Mouse (Mus musculus) layer of hippocampus, postnatal 36 days (tissue): ENCODE results near the gene Cyp2j6. TPM values are rescaled to one million over a fixed set of nuclear protein-coding genes. Genes with fewer than 3 reads are reported as not detected.
"Not testable (repeated sequence)": the region's sequence is repeated elsewhere in the genome, so short reads cannot be mapped to it uniquely, and the experiment has no call there.

Source experiments
- DNase-seq, 2 experiments: peaks; one replicate each; pipeline ENCODE4 v3.0.0; 2022
- total RNA-seq, 2 experiments: library from RNA; stranded (reverse); gene quantifications; 2 replicates each; pipeline ENCODE4 v1.2.3; 2021

The Cyp2j6 gene
- 10 to 100 TPM; 13.5 to 14.0 TPM for total RNA-seq

DNA sequence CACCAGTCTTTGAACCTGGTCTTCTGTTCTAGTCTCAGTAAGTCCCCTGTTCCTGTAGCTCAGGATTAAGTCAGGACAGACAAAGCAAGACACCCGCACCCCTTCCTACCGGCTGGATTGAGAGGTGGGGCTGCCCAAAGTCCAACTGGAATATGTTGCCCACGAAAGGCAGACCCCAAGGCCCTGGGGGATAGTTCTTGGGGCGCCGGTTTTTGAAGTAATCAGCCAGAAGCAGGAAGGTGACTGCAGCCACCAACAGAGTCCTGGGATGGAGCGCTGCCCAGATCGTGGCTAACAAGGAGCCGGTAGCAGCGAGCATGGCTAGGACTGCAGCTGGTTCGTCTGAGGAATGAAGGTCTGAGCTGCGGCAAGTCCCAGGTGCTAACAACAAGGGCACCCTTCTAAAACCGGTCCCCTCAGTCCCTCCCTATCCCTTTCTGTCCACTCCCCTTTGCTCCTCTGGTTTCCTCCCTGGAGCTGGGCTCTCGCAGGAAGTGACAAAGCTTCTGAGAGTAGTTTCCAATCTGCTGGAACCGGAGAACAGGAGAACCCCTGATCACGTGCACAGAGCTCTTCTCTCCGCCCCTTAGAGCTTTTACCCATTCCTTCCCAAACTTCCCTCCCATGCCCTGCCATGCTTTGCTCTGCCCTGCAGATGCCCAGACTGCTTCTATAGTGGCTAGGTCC, at the start of gene Cyp2j6:
Gene Cyp2j6 (minus strand): TSS at position 529 of the 687 bp plus-strand sequence.
- peak; percentile 35 to 40 for DNase-seq

DNA sequence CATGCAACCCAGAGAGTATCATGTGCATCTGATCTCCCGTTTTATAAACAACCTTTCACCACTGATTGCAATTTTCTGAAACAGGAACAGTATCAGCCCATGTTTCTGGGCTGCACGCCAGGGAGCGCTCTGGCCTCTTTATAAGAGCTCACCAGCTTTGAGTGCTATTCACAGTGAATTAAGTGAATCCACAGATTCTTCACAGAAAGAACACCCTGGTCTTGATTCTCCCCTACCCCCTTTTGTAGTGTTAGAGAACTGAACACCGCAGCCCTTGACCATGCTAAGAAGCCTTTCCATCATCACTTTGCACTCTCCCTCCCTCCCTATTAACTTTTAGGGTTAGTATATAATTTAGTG, 38.3 kb upstream of the Cyp2j6 start:
- peak in 1 of 2 experiments; percentile 71 for DNase-seq

DNA sequence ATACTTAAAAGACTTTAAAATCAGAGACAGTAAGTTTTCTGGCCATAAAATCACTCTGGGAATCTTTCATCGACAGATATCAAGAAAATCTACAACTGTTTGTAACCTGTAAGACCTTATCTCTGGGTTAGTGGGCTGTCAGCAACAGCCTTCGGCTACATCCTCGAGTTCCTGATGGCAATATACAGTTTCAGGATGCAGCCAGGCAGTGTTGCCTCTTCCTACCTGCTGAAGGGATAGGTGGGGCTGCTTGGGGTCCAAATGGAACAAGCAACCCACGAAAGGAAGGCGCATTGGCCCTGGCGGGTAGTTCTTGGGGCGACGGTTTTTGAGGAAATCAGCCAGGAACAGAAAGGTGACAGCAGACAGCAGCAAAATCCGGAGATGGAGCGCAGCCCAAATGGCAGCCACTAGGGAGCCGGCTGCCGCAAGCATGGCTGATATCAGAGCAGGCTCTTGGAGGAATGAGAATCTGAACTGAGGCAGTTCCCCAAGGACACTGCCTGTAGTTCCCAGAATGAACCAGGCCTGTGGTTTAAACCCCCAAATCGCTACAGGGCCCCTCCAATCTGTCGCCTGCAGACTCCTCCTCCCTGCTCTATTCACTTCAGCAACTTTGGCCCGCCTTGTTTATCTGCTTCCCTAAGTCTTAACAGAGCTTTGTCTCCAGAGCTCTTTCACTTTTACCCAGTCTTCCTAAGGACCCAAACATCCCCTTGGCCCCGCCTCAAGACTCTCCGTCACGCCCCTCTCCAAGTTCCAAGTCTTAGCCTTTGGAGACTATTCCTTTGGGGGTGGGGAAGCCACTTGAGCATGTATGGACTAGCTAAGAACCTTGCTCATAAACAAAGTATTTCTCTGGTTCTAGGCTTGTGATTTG, 37.7 kb upstream of the Cyp2j6 start, which contains the start of gene Cyp2j9:
Gene Cyp2j9 (minus strand): TSS at position 668 of the 880 bp plus-strand sequence.
- DNase-seq: peak; percentile 50 to 71

DNA sequence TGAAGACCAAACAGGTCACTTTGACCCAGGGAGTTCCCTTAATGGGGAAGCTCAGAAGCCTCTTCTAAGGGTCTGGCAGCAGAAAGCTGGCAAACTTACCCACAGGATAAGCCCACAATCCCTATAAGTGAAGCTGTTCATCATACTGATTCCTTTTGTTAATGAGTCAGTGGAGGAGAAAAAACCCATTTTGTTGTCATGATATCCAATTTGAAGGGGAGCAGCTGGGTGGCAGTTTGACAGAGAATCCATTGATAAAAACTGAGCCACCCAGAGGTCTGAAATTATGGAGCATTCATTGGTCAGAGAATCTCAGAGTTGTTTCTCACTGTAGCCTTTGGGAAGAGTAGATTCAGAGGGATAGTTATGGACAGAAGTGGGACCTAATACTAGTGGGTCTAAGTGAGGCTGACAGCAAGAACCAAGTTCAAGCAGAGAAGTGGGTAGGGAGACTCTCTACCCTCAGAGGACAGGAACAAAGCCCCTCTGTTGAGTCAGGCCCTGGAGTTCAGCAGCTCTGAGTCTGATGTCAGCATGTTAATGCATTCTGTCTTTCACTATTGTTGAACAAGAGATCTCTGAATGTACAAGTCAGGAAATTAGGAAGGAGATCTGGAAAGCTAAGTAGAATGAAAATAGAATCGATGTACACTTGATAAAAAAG, 28.1 kb upstream of the Cyp2j6 start:
- peak in 1 of 2 experiments; percentile 12 for DNase-seq

DNA sequence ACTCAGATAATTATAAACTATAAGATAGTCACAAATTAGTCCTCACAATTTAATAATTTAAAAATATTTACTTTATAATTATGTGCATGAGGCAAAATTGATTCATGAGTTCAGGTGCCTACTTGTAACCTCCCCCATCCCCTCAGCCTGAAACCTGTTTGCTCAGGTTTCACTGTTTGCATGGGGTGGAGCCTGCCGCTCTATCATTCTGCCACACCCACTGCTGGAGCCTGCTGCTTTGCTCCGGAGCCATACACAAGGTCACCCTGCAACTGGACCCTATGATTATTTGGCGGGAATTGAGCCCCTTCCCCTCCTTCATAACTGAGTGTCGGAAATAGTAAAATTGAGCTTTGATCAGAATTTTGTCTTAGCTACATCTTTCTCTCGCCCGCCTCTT, 26.9 kb upstream of the Cyp2j6 start:
- DNase-seq: not testable (repeated sequence)

DNA sequence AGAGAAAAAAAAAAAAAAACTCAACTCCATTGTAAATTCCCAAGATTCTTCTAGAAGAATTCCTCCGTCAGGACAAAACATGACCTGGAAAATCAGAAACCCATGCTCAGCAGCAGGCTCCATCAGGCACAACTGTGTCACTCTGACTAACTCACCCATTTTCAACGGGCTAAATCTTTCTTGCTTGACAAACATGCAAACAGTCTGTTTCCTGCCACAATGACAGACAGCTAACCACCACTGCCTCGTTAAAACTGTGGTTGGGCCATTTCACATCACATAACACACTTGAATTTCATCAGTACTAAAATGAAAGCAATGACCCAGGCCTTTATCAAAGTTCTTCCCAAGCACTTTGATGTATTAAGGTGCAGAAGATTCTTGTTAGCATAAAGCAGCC, 16.0 kb upstream of the Cyp2j6 start:
- no peak for DNase-seq

DNA sequence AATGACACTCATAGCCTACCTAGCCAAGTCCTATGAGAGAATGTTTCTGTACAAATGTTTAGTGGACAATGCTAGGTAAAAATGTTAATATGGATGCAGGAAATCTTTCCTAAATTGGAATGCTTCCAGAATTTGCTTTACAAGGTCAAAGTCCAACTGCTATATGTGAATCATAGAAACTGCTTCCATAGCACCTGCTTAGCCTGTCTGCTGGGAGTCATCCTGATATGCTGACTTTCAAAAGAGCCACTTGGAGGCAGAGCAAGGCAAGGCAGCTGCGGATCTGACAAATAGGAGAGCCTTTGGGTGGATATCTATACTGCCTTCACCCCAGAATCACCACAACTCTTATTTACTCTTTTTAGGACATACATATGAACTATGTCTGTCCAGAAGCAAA, 14.5 kb upstream of the Cyp2j6 start:
- no peak for DNase-seq

DNA sequence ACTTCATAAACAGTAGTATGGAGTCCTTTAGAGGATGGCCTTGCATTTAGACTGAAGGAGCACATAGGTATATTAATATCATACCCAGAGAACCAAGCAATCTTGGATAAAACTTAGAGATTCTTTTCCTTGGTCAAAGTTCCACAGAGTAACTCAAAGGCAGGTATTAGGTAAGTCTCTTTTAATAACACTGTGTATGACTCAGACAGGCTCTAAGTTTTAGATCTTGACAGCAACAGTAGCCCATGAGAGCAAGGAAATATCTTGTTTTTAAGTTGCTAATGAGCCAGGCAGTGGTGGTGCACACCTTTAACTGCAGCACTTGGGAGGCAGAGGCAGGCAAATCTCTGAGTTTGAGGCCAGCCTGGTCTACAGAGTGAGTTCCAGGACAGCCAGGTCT, 12.3 kb upstream of the Cyp2j6 start:
- DNase-seq: no peak

DNA sequence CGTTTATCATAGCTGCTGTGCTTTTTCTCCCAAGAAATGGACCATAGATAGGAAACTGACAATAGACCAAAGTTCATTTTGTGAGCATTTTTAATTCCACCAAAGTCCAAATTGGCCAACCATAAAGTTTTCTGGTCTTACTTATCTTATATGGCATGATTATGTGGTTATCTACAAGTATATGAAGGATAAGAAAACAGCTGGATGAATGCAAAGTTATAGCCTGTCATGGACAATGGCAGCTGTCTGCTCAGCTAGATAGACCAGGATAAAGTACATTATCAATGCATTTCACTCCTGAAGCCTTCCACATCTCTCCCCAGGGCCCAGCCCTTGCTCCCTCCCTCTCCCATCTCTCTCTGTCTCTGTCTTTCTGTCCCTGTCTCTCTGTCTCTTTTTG, 7.0 kb upstream of the Cyp2j6 start:
- no peak for DNase-seq

DNA sequence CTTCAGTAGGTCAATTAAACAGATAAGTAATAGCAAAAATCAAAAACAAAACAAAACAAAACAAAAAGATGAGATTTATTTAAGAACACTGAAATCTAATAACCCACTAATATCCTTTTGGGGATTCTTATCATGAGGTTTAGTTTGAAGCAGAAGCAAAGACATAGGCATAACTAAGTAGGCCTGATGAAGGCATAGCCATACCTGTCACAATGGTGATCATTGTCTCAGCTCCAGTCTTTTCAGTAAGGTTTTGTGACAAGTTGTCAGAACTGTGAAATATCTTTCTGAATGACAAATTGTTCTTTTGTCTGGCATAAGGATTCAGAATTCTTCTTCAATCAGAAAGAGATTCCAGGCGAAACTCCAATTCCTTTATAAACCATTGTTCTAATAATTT, 6.3 kb upstream of the Cyp2j6 start:
- DNase-seq: no peak

DNA sequence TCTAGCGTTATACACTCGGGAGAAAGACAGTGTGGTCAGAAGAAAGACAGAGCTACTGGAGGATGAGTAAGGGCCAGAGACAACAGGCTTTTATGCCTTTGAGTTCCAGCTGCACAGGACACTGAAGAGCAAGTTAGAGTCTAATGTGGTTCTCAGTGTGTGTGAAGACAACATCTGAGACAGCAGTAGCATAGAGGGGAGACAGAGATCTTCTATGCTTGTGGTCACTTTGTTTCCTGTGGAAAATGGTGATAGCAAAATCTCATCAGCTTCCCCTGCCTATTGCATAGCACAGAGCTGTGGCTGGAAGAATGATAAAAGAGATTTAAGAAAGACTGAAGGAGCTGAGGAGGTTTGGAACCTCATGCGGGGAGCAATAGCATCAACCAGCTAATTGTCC, 1.8 kb downstream of the Cyp2j6 start:
- DNase-seq: no peak

DNA sequence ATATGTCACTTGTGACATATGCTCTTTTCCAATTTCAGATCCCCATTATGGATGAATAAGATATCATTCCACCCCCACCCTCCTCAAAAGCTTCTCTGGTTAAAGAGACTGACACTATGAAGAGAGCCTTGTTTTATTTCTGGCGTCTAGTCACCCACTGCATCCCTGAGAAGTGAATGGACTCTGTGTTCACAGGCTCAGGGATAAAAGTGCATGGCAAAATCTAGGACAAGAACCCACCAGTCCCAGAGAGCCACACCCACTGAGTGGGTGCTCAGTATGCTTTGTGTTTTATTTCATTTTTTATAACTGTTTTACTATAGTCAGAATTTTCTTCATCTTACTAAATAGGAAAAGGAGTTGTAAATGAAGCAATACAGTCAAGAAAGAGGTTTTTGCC, 7.5 kb downstream of the Cyp2j6 start:
- no peak for DNase-seq

DNA sequence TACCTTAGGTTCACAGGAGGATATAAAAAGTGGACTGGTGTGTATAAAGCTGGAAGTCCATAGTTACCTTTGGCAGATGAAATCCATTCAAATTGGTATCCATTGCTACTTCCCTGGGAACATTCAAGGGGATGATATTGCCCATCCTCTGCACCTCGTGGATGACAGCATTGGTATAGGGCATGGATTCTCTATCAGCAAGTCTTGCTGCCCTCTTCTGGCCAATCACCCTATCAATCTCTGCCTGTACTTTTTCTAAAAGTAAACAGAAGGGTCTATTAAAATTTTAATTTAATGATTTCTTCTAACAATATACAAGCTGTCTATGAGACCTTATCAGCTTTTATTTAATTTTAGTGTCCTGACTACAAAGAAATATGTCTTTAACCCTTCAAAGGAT, 27.7 kb downstream of the Cyp2j6 start:
- no peak for DNase-seq

DNA sequence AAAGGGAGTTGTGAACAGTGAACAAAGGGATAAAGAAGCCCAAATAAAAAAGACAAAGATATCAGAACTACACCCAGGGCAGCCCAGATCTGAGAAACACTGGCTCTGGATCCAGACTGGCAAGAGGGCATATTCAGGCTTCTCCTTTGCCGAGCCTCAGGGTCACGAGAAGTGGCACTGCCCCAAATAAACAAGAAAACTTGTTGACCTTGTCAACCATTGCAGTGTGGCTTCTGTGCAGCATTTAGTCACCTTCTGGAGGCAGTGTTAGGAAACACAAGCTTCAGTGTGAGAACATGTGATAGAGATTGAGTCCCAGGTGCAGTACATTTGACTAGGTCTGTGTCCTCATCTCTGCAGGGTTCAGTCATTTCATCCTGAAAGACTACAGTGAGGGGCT, 31.2 kb downstream of the Cyp2j6 start:
- DNase-seq: no peak

DNA sequence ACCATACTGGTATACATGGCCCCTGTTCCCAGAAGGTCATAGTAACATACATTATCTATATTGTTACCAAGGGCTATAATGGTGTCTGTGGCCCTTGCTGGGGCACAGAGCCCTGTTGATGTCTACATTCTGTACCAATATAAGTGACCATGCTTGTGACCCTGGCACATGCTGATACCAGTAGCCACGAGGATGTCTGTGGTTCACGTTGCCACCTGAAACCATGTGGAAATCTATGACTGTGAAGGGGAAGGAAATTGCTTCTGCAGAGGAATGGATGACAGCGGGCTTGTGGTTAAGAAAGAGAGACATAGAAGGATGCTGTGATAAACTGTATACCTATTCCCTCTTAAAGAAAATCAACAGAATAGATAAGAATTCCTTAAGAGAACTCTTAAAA, 43.4 kb downstream of the Cyp2j6 start:
- no peak for DNase-seq

DNA sequence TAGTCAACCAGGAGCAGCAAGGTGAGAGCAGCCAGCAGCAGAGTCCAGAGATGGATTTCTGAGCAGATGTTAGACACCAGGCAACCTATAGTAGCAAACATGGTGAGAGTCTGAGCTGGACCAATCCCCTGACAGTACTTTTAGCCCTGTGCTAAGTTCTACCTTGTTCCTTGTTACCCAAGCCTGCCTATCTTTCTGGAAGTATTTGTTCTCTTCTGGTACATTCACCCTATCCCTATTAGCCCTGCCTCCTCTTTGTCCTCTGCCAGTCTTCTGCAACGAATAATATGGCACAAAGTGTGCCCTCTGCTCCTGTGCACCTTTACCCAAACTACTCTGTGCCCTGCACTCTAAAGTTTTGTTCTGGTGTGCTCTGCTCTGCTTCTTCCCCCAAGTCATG, 46.2 kb downstream of the Cyp2j6 start, which contains the start of gene Cyp2j8:
Gene Cyp2j8 (minus strand): TSS at position 101 of the 400 bp plus-strand sequence.
- DNase-seq: no peak

Other genes starting within 250 kb of the Cyp2j6 start
- not detected for gene Cyp2j11, start 205.0 kb downstream of the Cyp2j6 start, total RNA-seq
- gene Cyp2j8, start 46.3 kb downstream of the Cyp2j6 start, total RNA-seq: under 1 TPM in 1 of 2 experiments, not detected in 1; 0.37 TPM
- gene Cyp2j9, start 37.9 kb upstream of the Cyp2j6 start, total RNA-seq: 10 to 100 TPM; 26.7 to 34.3 TPM
- gene Cyp2j5, start 110.5 kb upstream of the Cyp2j6 start, total RNA-seq: not detected
- gene Gm12695, start 231.5 kb upstream of the Cyp2j6 start, total RNA-seq: not detected